Mouse (Mus musculus) adrenal gland, adult 2 months (tissue): ENCODE measurements at regions not wholly inside any gene's neighbourhood (a gene's known extent, or its start where the extent isn't known, plus 50 kb on each side); places are given as distances from the start of the nearest gene placed in this dataset.
"Not testable (repeated sequence)": the region's sequence is repeated elsewhere in the genome, so short reads cannot be mapped to it uniquely, and the experiment has no call there.

Experiments
- DNase-seq: peaks from one replicate; pipeline ENCODE4 v3.0.0; 2021

- peak; percentile 27 for DNase-seq
Measured at GRCm38 (mm10) chr16:65629186-65629585, 66.7 kb upstream of the Chmp2b start.

GRCm38 (mm10) chr16:65631680-65632079, 69.2 kb upstream of the Chmp2b start:
- DNase-seq, result no peak

- not testable (repeated sequence) for DNase-seq
Measured at GRCm38 (mm10) chr16:65646741-65647140, 84.2 kb upstream of the Chmp2b start.

- no peak for DNase-seq
Measured at GRCm38 (mm10) chr16:65649061-65649460, 86.5 kb upstream of the Chmp2b start.

GRCm38 (mm10) chr16:65655490-65655889, 93.0 kb upstream of the Chmp2b start:
- no peak for DNase-seq

- DNase-seq, result no peak
Measured at GRCm38 (mm10) chr16:65657829-65658228, 95.3 kb upstream of the Chmp2b start.

- DNase-seq, result peak; percentile 36
Measured at GRCm38 (mm10) chr16:65664787-65665186, 102.3 kb upstream of the Chmp2b start.

GRCm38 (mm10) chr16:65672116-65672515, 109.6 kb upstream of the Chmp2b start:
- no peak for DNase-seq

GRCm38 (mm10) chr16:65683089-65683488, 120.6 kb upstream of the Chmp2b start:
- no peak for DNase-seq

- DNase-seq, result no peak
Measured at GRCm38 (mm10) chr16:65683703-65684320, 121.3 kb upstream of the Chmp2b start.

GRCm38 (mm10) chr16:65693626-65694025, 121.4 kb upstream of the Vgll3 start:
- DNase-seq, result no peak

- DNase-seq, result no peak
Measured at GRCm38 (mm10) chr16:65715631-65716030, 99.4 kb upstream of the Vgll3 start.

GRCm38 (mm10) chr16:65718791-65719472, 96.1 kb upstream of the Vgll3 start:
- peak; percentile 56 for DNase-seq

GRCm38 (mm10) chr16:65720953-65721352, 94.1 kb upstream of the Vgll3 start:
- no peak for DNase-seq

GRCm38 (mm10) chr16:65725559-65726269, 89.3 kb upstream of the Vgll3 start:
- no peak for DNase-seq

GRCm38 (mm10) chr16:65726289-65726688, 88.8 kb upstream of the Vgll3 start:
- DNase-seq, result no peak

GRCm38 (mm10) chr16:65729322-65729721, 85.7 kb upstream of the Vgll3 start:
- no peak for DNase-seq

- no peak for DNase-seq
Measured at GRCm38 (mm10) chr16:65739652-65740051, 75.4 kb upstream of the Vgll3 start.

GRCm38 (mm10) chr16:65742951-65743350, 72.1 kb upstream of the Vgll3 start:
- no peak for DNase-seq

- DNase-seq, result no peak
Measured at GRCm38 (mm10) chr16:65755667-65756066, 59.4 kb upstream of the Vgll3 start.
